Mouse (Mus musculus) fat pad, adult 2 months (tissue): ENCODE data around the gene Bst2.

Experiments
- DNase-seq: peaks from one replicate; pipeline ENCODE4 v3.0.0-alpha.2; 2011; ENCODE audit warnings: low read depth, low spot score; ENCODE audit errors: extremely low read depth

Gene Bst2

GRCm38 (mm10) chr8:71486136-71486529 lies 51.1 kb downstream of the Bst2 start:
- no peak for DNase-seq

GRCm38 (mm10) chr8:71485142-71486135 lies 51.8 kb downstream of the Bst2 start, which contains the start of gene Ano8:
Gene Ano8, minus strand, starts transcription at chr8:71485963.
- DNase-seq, result no peak

- DNase-seq, result no peak
These were observed 52.5 kb downstream of the Bst2 start for GRCm38 (mm10) chr8:71484736-71485135.
